Mouse (Mus musculus): ENCODE data around the gene Polr2e.

DNA sequence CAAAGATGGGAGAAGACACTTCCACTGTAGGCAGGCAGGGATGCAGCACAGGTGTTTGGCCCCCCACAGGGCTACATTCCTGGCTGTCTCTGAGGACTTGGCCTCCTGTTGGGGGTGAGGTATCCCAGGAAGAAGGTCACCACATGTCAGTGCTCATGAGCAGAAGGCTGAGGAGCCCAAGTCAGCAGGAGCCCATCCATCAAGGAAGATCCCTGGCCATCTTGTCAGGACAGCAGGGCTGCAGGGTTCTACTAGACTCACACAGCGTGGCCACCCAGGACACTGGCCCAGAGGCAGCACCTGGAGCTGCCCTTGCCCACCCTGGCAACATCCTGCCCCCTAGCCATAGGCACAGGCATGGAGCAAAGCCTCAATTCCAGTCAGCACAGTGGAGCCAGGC is 36.3 kb upstream of the Polr2e start:
- no peak for TF ChIP-seq CTCF (IDR thresholded peaks at IDR 0.05; ENCODE audit: low read depth)
- no peak for TF ChIP-seq EP300 (IDR thresholded peaks at IDR 0.05; ENCODE audit: low read depth)

All from heart, postnatal 0 days (tissue).